Mouse (Mus musculus): Measurements from ENCODE around the gene Stk4. TPM values are rescaled to one million over a fixed set of nuclear protein-coding genes. Genes with fewer than 3 reads are reported as not detected.

The Stk4 gene
- polyA plus RNA-seq, 1 experiment, result 69.9 TPM

DNA sequence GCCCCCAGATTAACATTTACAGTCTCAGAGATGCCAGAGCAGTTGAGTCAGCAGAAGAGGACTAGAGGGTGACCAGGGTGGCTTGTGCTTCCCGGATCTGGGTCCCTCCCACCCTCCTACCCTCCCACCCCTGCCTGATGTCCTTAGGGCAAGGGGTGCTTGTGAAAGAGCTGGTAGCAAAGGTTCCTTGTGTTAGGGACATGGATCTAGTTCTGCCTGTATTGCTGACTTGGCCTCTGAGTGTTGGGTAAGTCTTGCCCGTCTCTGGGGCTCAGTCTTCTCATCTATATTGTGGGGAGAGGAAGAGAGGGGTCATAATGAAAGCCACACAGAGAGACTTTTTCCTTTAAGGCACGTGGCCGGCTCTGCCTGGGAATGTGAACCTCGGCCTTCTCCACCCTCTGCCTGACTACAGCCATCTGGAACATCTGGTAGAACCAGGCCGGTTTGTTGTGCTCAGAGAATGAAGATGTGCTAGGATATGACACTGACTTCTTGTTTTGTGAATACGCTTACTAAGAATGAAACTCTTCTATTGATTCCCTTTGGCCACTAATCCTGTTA, 112.7 kb downstream of the Stk4 start, which contains the start of gene Wfdc5:
Wfdc5 (minus strand) TSS at position 51 of the 564 bp plus-strand sequence.
- Histone ChIP-seq H3K4me3 (ENCODE audit: insufficient read depth, low read length) (no peak within 1 kb of the TSS), H3K4me1 (ENCODE audit: control insufficient read depth, insufficient read depth, low read length) (no peaks in the 10 kb centered on the region), H3K27ac (ENCODE audit: insufficient read depth, low read depth, low read length) (no peak within 1 kb of the TSS)
- no peak for TF ChIP-seq POLR2A (IDR thresholded peaks at IDR 0.05; ENCODE audit: borderline replicate concordance, low read depth, low read length)

DNA sequence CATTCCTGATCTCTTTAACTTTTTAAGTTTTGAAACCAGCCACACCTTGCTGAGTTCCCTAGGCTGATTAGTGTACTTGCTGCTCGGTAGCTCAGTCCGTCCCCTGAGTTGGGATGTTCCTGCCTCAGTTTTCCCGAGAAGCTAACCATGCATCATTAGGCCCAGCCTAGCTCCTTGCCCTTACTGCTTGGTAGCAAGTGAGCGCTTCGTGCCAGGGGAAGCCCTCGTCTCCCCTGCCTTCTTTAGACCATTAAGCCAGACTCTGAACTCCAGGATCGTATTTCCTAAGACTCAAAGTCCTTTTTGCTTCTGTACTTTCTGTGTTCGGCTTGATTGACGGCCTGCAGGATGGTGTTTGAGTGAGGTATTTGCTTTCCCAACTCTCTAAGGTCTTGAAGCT, 113.2 kb downstream of the Stk4 start:
- Histone ChIP-seq H3K27ac (ENCODE audit: insufficient read depth, low read depth, low read length) (no peak overlapping the region), H3K4me3 (ENCODE audit: insufficient read depth, low read length) (no peak overlapping the region), H3K4me1 (ENCODE audit: control insufficient read depth, insufficient read depth, low read length) (no peaks in the 10 kb centered on the region)
- TF ChIP-seq POLR2A (IDR thresholded peaks at IDR 0.05; ENCODE audit: borderline replicate concordance, low read depth, low read length) (no peak), CTCF (IDR thresholded peaks at IDR 0.05; ENCODE audit: low read depth, low read length) (no peak)

GRCm38 (mm10) chr2:164184145-164184719, 114.1 kb downstream of the Stk4 start:
- H3K4me3 ChIP-seq (ENCODE audit: insufficient read depth, low read length), result no peak overlapping the region
- no peak overlapping the region for H3K27ac ChIP-seq (ENCODE audit: insufficient read depth, low read depth, low read length)
- H3K4me1 ChIP-seq (ENCODE audit: control insufficient read depth, insufficient read depth, low read length), result no peaks in the 10 kb centered on the region
- TF ChIP-seq CTCF (IDR thresholded peaks at IDR 0.05; ENCODE audit: low read depth, low read length), result no peak

DNA sequence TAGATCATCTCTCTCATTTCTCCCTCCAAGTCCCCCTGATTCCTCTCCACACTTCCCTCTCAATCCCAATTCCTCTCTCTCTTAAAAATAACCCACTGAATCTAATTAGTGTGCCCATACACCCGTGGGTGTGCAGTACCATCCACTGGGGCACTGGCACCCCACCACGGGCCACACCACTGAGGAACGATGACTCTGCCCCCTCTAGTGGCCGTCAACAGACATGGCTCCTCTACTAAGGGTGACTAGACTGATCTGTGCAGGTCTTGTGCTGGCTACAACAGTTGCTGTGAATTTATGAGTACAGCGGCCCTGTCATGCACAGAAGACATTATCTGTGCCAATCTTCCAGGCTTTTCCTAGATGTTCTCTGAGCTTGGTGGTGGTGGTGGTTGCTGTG, 118.6 kb downstream of the Stk4 start:
- no peak overlapping the region for H3K4me3 ChIP-seq (ENCODE audit: insufficient read depth, low read length)
- H3K4me1 ChIP-seq (ENCODE audit: control insufficient read depth, insufficient read depth, low read length), result no peaks in the 10 kb centered on the region
- no peak for TF ChIP-seq POLR2A (IDR thresholded peaks at IDR 0.05; ENCODE audit: borderline replicate concordance, low read depth, low read length)
- peak; percentile 47 for TF ChIP-seq CTCF (IDR thresholded peaks at IDR 0.05; ENCODE audit: low read depth, low read length)
- H3K27ac ChIP-seq (ENCODE audit: insufficient read depth, low read depth, low read length), result no peak overlapping the region

DNA sequence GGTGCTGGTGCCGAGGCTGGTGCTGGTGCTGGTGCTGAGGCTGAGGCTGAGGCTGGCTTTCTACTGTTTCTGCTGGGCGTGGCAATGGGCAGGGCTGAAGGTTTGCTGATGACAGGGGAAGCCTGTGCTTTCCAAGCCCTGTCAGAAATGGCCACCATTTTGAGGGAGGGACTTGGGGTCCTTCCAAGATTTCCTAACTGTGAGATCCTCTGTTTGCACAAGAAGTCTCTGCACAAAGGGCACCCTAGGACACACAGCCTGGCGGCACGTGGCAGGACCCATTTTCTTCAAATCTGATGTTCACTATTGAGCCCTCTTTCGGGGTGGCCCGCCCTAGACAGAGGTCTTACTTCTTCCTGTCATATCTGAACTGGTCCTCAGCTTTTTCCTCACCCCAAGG, 120.5 kb downstream of the Stk4 start, which contains the start of gene Wfdc12:
Wfdc12 (minus strand) TSS at position 33 of the 400 bp plus-strand sequence.
- Histone ChIP-seq H3K4me1 (ENCODE audit: control insufficient read depth, insufficient read depth, low read length) (no peaks in the 10 kb centered on the region), H3K4me3 (ENCODE audit: insufficient read depth, low read length) (no peak within 1 kb of the TSS), H3K27ac (ENCODE audit: insufficient read depth, low read depth, low read length) (no peak within 1 kb of the TSS)
- TF ChIP-seq CTCF (IDR thresholded peaks at IDR 0.05; ENCODE audit: low read depth, low read length) (no peak), POLR2A (IDR thresholded peaks at IDR 0.05; ENCODE audit: borderline replicate concordance, low read depth, low read length) (no peak)

- Histone ChIP-seq H3K4me1 (ENCODE audit: control insufficient read depth, insufficient read depth, low read length) (no peaks in the 10 kb centered on the region), H3K27ac (ENCODE audit: insufficient read depth, low read depth, low read length) (no peak overlapping the region), H3K4me3 (ENCODE audit: insufficient read depth, low read length) (no peak overlapping the region)
- TF ChIP-seq CTCF (IDR thresholded peaks at IDR 0.05; ENCODE audit: low read depth, low read length) (no peak), POLR2A (IDR thresholded peaks at IDR 0.05; ENCODE audit: borderline replicate concordance, low read depth, low read length) (no peak)
Measured at GRCm38 (mm10) chr2:164192279-164192678, 122.2 kb downstream of the Stk4 start.

GRCm38 (mm10) chr2:164194959-164195630, 125.0 kb downstream of the Stk4 start:
- no peak overlapping the region for H3K4me3 ChIP-seq (ENCODE audit: insufficient read depth, low read length)
- TF ChIP-seq POLR2A (IDR thresholded peaks at IDR 0.05; ENCODE audit: borderline replicate concordance, low read depth, low read length) (no peak), CTCF (IDR thresholded peaks at IDR 0.05; ENCODE audit: low read depth, low read length) (no peak)
- H3K4me1 ChIP-seq (ENCODE audit: control insufficient read depth, insufficient read depth, low read length), result no peaks in the 10 kb centered on the region
- no peak overlapping the region for H3K27ac ChIP-seq (ENCODE audit: insufficient read depth, low read depth, low read length)

- TF ChIP-seq POLR2A (IDR thresholded peaks at IDR 0.05; ENCODE audit: borderline replicate concordance, low read depth, low read length) (no peak), CTCF (IDR thresholded peaks at IDR 0.05; ENCODE audit: low read depth, low read length) (no peak)
- Histone ChIP-seq H3K4me1 (ENCODE audit: control insufficient read depth, insufficient read depth, low read length) (no peaks in the 10 kb centered on the region), H3K4me3 (ENCODE audit: insufficient read depth, low read length) (no peak overlapping the region), H3K27ac (ENCODE audit: insufficient read depth, low read depth, low read length) (no peak overlapping the region)
Measured at GRCm38 (mm10) chr2:164195971-164196699, 126.0 kb downstream of the Stk4 start.

- TF ChIP-seq CTCF (IDR thresholded peaks at IDR 0.05; ENCODE audit: low read depth, low read length) (no peak), POLR2A (IDR thresholded peaks at IDR 0.05; ENCODE audit: borderline replicate concordance, low read depth, low read length) (no peak)
- no peaks in the 10 kb centered on the region for H3K4me1 ChIP-seq (ENCODE audit: control insufficient read depth, insufficient read depth, low read length)
- H3K4me3 ChIP-seq (ENCODE audit: insufficient read depth, low read length), result no peak overlapping the region
- no peak overlapping the region for H3K27ac ChIP-seq (ENCODE audit: insufficient read depth, low read depth, low read length)
Measured at GRCm38 (mm10) chr2:164196700-164196990, 126.5 kb downstream of the Stk4 start.
